Mouse (Mus musculus): ENCODE data around the gene Psmd12.
A peak's percentile ranks its signal among the peaks of the same experiment; 100 is the strongest.
"Not testable (repeated sequence)": the region's sequence is repeated elsewhere in the genome, so short reads cannot be mapped to it uniquely, and the experiment has no call there.

Gene Psmd12

DNA sequence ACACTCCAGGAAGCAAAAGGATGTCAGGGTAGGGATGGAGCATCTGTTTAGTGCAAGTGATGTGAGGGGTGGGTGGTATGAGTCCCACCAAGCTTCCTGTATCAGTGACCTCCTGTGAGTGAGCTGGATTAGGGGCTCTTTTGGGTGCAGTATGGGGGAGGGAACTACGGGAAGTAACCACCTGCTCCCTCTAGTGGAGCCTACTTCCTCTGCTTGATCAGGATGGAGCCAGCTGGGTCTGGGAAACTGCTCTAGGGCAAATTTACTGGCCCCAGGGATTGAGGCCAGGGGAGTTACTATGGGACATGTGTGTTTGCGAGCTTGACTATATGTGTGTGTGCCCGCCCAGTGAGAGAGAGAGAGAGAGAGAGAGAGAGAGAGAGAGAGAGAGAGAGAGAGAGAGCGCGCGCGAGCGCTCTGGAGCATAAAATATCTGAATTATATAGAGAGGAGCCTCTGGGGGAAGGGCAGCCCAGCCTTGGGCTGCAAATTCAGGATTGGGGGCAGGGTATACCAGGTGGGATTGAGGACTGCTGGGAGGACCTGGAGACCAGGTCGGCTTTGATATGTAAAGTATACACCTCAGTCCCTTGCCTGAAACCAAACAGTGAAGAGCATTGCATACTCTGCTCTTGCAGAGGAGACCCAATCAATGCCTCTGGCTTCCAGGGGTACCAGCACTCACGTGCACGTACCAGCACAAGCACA lies 30.5 kb downstream of the Psmd12 start:
- no peak for DNase-seq (ENCODE audit: extremely low read depth, insufficient read length, low spot score)

DNA sequence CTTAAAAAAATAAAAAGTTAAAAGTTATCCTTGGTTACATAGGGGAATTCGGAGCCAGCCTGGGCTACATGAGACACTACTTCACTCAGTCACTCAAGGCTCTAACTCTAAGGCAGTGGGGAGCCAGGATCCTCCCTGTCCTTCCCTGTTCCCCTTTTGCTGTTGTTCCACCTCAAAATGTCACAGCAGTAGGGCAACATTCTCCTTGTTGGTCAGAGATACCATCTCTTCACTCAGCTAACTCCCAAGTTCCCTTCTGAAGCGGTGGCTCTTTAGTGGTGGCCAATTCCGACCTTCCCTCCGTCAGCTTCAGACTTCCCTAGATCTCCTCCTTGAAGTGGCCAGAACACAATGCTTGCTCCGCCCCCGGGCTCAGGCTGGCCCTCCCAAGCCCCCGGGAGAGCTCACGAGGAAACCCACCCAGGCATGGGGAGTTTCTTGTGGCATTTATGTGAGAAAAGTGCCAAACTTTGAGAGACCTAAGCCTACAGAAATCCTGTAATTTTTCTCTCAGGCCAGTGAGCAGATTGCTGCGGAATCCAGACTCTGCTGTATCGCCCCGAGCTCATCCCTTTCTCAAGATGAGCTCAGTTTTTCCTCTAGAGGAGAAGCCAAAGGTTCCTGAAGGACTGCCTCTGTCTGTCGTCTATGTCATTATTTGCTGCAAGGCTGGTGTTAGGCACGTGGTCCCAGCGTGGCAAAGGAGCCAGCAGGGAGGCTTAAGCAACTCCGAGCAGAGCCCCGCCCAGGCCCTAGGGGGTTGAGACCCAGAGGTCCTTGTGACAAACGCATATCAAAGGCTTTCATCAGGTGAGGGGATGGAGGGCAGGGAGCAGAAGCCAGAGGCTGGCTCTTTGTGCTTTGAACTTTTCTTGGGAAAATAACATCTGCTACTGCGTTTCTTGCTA lies 31.3 kb downstream of the Psmd12 start:
- DNase-seq (ENCODE audit: extremely low read depth, insufficient read length, low spot score) = peak; percentile 23

DNA sequence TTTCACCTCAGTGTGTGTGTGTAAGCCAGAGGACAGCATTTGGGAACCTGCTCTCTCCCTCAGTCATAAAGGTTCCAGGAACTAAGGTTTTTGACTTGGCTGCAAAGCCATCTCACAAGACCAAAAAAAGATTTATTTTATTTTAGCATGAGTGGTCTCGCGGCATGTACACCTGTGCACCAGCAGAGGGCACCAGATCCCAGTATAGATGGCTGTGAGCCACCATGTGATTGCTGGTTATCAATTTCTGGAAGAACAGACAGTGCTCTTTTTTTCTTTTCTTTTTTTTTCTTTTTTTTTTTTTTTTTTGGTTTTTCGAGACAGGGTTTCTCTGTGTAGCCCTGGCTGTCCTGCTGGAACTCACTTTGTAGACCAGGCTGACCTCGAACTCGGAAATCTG lies 32.7 kb downstream of the Psmd12 start:
- DNase-seq (ENCODE audit: extremely low read depth, insufficient read length, low spot score) = not testable (repeated sequence)

DNA sequence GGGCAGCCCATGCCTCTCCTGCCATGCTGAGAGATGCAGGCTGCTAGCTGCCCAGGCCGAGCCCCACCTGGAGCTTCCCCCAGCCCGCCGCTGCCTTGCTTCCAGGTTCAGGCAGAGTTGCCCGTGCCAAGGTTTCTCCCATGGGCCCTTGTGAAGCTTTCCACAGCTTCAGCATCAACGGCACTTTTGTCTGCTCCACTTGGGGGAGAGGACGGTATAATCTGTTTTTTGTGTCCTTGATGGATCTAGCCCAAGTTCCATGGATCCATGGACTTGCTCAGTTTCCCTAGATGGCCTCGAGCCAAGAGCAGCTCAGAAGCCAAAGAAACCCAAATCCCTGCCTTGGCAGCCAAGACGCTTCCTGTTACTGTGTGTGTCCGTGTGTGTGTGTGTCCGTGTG lies 33.8 kb downstream of the Psmd12 start:
- DNase-seq (ENCODE audit: extremely low read depth, insufficient read length, low spot score) = peak; percentile 25

DNA sequence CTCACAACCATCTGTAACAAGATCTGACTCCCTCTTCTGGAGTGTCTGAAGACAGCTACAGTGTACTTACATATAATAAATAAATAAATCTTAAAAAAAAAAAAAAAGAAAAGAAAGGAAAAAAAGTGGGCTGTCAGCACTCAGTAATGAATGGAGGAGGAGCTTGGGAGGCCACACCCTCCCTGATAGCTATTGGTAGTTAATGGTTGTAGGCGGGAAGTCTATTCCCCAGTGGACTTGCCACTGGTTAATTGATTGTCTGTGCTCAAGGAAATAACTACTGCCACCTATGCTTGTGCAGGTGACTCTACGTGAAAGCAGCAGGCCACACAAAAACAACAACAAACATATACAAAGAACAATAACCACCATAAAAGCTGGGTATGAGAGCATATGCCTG lies 37.1 kb downstream of the Psmd12 start:
- no peak for DNase-seq (ENCODE audit: extremely low read depth, insufficient read length, low spot score)

DNA sequence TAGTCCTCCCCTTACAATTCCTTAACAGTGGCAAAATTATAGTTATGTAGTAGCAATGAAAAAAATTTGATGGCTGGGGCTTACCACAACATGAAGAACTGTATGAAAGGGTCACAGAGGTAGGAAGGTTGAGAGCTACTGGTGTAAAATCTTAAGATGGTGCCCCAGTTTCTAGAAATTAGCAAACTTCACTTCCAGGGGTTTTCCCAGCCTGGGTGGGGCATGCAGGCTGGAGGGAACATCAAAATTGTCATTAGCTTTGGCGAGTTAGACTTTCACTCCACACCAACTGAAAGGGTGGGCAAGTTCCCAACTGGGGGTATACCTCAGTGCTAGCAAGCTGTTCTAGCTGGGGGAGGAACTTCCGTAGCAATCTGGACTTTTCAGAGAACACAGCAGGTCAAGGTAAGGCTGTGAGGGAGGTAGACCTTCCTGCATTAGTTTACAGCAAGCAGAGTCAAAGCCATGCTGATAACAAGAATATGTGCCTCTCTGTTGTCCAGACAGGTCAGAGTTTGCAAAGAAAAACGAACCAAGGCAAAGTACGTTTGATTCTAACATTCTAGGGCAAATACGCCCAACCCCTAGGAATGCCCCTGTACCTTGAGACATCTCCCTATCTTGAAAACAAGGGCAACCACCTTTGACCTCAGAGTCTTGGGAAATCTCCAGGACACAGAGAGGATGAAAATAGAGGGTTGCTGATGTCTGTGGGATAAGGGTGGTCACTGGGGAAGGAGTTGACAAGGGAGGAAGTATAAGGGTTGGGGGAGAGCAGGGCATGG lies 39.6 kb downstream of the Psmd12 start:
- DNase-seq (ENCODE audit: extremely low read depth, insufficient read length, low spot score) = no peak

DNA sequence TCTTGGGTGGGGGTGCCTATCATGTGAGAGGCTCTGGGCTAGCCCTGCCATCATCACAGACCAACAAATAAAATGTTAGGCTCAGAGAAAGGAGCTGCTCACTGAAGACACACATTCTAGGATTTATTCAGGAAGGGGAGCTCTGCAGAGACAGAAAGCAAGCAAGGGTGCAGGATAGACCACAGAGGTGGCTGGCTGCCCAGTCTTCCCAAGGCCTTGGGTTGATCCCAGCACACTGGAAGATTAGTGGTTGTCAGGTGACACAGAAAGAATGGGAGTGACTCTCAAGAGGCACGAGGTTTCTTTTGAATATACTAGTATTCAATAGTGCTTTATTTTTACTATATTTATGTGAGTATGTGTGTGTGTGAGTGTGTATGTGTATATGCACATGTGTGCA lies 41.9 kb downstream of the Psmd12 start:
- DNase-seq (ENCODE audit: extremely low read depth, insufficient read length, low spot score) = no peak

DNA sequence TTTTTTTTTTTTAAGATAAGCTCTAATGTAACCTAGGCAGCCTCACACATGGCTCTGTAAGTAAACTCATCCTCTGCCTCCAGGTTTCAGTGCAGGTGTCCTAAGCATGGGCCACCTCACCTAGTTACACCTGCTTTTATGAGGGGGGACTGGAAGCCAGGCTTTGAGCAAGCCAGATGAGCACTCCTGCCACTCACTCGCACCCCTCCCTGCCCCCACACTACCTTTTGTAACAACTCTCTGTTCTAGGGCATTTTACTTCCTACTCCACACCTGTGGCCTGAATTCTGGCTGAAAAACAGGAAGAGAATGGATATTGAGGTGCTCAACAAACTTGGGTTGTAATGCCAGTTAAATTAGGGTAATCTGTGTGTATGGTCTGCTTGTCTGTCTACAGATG lies 45.7 kb downstream of the Psmd12 start:
- no peak for DNase-seq (ENCODE audit: extremely low read depth, insufficient read length, low spot score)

DNA sequence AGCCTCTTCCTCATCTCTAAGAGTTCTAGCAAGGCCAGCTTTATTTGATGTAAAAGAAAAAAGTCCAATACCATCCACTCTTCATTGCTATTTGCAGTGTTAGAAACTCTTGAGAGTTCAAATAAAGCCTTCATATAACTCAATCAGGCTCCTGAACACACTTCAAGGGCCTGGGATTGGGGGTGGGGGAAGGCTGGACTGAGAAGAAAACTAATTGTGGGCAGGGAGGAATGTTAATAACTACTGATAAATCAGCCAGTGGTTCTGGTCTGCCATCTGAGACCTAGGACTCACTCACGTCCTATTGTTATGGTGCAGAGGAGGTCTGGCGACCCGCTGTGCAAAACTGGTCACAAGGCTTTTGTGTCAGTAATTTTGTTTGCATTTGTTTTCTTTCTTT lies 48.3 kb downstream of the Psmd12 start:
- DNase-seq (ENCODE audit: extremely low read depth, insufficient read length, low spot score) = no peak

DNA sequence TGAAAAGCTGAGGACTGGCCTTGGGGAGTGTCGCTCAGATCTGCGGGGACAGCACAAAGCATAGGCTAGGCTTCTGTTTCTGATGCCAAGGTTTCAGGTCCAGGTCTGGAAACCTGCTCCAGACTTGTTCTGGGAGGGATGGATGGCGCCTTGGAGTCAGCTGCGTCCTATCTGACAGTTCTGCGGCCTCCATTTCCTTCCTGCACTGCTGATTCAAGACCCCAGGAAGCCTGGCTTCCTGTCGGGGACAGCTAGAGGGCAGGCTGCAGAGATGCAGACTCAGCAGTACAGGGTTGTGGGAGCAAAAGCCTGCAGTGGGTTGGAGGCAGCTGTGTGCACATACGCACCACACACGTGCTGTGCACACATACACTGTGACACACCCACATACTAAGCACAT lies 50.0 kb downstream of the Psmd12 start:
- no peak for DNase-seq (ENCODE audit: extremely low read depth, insufficient read length, low spot score)

DNA sequence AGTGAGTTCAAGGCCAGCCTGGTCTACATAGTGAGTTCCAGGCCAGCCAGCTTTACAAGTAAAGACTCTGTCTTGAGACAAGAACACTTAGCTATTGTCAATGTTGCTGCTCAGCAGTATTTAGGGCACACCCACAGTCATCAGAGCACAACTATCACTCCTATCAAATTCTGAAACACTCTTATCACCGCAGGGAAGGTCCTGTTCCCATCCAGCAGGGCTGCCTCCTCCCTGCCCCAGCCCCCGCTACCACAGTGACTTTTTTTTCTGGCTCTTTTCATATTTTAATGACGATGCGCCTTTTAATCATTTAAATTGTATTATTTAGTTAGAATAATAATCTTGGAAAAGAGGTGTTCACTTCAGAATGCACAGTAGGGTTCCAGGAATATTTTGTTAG lies 52.2 kb downstream of the Psmd12 start:
- no peak for DNase-seq (ENCODE audit: extremely low read depth, insufficient read length, low spot score)

DNA sequence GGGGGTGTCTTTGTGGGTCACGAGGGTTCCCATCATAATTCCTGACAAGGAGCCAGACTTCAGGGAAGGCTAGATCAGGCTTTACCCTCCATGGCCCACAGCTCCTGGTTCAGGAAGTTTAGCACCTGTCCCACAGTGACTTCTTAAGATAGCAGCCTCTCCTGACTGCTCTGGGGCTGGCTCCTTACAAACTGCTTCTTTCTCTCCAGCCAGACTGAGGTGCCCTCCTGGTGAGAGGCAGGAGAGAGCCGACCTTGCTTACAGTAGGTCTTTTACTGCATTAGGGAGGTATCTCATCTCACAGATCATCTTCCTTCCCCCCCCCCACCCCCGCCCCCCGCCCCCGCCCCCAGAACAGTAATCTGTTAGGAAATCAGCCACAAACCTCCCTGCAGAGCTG lies 53.0 kb downstream of the Psmd12 start:
- no peak for DNase-seq (ENCODE audit: extremely low read depth, insufficient read length, low spot score)

DNA sequence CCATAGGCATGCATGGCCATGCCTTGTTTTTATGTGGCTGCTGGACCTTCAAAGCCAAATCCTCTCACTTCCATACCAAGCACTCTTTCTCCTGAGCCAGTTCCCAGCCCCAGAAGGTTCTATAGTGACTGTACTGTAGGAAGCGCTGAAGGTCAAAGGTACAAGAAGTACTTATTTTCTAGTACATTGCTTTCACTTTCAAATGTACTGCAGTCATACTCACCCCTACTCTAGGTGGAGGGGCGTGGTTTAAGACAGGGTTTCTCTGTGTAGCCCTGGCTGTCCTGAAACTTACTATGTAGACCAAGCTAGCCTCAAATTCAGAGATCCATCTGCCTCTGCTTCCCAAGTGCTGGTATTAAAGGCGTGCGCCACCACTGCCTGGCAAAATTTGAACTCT lies 59.7 kb downstream of the Psmd12 start:
- DNase-seq (ENCODE audit: extremely low read depth, insufficient read length, low spot score) = no peak

DNA sequence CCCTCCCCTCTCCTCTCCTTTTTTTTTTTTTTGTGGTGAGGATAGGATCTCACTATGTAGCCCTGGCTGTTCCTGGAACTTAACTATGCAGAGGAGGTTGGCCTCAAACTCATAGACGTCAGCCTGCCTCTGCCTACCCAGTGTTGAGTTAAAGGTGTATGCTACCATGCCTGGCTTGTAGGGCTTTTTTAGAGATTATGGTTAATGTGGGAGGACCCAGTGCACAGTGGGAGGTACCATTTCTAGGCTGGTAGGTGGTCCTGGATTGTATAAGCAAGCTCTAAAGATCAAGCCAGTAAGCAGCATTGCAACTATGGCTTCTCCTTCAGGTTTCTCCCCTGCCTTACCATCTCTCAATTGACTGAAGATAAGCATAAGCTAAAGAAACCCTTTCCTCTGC lies 61.1 kb downstream of the Psmd12 start:
- DNase-seq (ENCODE audit: extremely low read depth, insufficient read length, low spot score) = no peak

DNA sequence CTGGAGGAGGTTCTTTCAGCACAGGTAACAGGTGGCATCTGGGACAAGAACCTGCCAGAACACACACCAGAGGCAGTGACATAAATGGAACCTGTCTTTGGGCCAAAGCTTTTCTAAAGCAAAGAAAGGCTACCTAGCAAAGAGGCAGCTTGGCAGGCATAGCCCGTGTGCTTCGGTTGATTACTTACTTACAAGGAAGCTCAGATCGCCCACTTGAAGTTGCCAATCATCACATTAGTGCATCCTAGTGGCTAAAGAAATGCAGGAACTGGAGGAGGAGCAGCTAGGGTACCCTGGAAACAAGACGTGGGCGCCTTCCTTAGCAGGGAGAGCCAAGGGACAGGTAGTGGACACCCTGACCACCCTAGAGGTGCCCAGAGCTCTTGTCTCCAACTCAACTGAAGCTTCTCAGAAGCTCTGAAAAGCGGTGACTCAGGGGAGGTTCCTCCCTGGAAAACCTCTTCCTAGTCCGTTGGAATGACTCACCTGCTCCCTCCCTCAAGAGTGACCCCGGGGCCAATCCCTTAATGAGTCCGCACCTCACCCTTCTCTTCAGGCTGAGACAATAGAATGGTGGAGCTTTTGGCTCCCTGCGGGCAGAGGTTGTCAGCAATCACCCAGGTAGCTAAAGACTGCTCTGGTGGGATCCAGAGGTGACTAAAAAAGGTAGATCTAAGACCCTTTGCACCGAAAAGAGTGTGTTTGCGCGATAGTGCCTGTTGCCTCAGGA lies 66.6 kb downstream of the Psmd12 start:
- DNase-seq (ENCODE audit: extremely low read depth, insufficient read length, low spot score) = peak; percentile 16

DNA sequence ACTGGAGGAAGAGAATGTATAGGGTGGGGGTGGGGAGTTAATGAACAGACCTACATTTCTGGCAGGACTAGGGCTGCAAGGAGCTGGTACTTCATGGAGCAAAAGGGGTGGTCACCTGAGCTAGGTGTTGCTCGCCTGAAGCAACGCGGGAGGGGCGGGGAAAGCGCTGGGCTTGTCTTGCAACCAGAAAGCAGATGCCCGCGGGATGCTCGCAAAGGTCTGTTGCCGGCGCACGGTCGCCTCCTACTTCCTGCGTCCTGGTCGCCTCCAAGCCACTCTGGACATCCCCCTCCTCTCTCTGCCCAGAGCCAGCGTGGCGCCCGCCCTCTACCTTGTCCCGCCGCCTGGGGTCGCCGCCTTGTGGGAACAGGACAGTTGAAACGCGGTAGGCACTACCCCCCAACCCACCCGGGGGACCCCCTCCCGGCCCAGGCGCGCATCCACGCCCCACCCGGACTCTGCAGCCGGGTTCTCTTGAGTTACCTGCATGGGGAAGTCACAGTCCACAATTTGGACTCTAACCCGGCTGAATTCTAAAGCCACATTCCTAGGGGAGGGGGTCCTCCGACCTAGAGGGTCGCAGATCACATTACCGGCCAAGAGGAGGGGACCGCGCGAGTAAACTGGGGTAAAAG lies 67.5 kb downstream of the Psmd12 start:
- DNase-seq (ENCODE audit: extremely low read depth, insufficient read length, low spot score) = peak; percentile 65

DNA sequence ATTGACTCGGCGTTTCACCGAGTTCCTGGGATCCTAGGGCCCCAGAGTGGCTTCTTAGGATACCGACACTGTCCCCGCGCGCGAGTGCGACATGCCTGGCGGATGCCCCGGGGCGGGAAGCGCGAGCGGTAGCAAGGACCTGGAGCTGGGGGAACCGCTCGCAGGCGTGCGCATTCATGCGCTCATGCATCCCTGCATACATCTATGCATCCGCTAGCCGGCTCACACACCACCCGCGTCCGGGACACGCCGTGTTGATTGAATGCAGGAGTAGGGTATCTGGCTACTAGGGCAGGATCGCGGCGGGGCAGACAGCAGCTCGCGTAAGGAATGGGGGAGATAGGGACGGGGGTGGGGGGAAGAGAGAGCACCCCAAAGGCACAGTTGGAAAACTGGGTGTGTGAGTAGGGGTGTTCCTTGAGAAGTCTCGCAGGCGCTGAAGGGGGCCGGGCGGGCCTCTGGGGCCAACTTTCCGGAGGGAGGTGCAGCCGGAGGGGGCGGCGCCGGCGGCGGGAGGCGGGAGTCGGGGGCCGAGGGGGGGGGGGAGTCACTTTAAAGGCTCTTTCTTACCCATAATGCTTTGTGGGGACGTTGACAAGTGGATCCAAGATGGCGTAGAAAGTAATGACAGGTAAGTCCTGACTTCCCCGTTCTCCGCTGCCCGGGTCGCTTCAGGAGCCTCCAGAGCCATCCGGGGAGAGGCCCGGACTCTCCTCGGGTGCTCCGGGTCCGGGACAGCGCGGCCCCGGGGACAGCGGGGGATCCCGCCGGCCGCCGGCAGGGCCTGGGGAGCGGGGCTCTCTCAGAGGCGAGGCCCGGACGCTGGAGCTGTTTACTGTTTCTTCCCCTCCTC lies 68.3 kb downstream of the Psmd12 start, which contains the start of gene Helz:
Helz (plus strand) TSS at position 580 of the 853 bp plus-strand sequence.
- DNase-seq (ENCODE audit: extremely low read depth, insufficient read length, low spot score) = peak; percentile 87

DNA sequence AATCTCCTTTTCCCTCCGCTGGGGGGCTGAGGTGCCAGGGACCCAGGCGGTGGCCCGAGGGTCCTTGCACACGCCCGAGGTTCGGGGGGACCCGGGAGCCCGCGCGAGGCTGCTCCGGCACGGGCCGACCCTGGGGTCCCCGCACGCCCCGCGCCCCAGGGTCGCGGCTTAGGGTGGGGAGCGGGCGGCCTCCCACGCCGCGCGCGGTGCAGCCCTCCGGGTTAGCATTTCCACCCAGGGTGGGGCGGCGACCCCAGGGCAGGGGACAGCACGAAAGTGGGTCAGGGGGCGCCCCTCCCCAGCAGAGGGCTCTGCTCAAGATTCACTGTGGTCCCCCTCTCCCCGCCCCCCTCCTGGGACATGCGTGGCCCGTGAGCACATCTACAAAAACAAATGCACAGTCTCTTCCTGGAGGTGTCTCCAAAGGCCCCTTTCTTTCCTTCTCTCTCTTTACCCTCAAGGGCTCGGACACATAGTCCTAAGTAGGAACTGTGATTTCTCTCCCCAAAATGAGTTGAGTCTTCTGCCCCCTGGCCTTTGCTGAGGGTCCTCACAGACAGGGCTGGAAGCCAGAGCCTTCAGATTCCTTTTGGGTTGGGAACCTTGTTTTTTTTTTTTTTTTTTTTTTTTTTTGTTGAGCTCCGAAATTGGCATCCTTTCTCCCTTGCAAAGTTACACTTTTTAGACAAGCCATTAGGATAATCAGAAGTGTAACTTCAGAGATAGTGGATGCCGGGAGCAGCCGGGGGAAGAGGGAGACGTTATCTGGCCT lies 69.1 kb downstream of the Psmd12 start:
- no peak for DNase-seq (ENCODE audit: extremely low read depth, insufficient read length, low spot score)

Data from 3134 (cell line).